Mouse (Mus musculus) embryonic fibroblast, embryonic 13.5 days (primary cell): ENCODE results near the gene Ahnak2.

Source experiments
- CTCF ChIP-seq: IDR thresholded peaks from 2 replicates; pipeline ENCODE4 v1.5.1; 2011; ENCODE audit warnings: mild to moderate bottlenecking, control low read depth, low read length, moderate library complexity, borderline replicate concordance; ENCODE audit not compliant: insufficient read depth
- POLR2A ChIP-seq: IDR thresholded peaks from 2 replicates; pipeline ENCODE4 v1.6.1; 2011; ENCODE audit warnings: low read depth, mild to moderate bottlenecking, control low read depth, low read length, moderate library complexity

GRCm38 (mm10) chr12:112816294-112816693 is 13.8 kb upstream of the Ahnak2 start:
- TF ChIP-seq CTCF (peak; percentile 52; the same call in 1 of the 2 replicates), POLR2A (no peak)
